In genomic region chr4:123565291-123565861, GRCm38 (mm10) we compare ENCODE assay signal across 10 mouse cellular contexts.
DNase-seq lines count a peak whose midpoint lies in the region; ATAC-seq and TF ChIP-seq lines count a peak whose summit lies in the region.
"Had no signal": no experiment of that assay in that cellular context is flagged by ENCODE, and none has a peak within 500 bp of the region (broad histone marks: within the 10 kb centered on the region; RNA-seq: fewer than 3 reads in every experiment).

No protein-coding gene starts in this region.

- TF ChIP-seq POLR2A in spleen, adult 2 months (IDR thresholded peaks at IDR 0.05; ENCODE audit: low read depth, low read length), result no peak

- no peaks in the 10 kb centered on the region for H3K27me3 ChIP-seq in spleen, adult 2 months (ENCODE audit: control insufficient read depth, insufficient read depth, low read length)
- no peaks in the 10 kb centered on the region for H3K27me3 ChIP-seq in liver, embryonic 11.5 days (replicated peaks; ENCODE audit: control insufficient read depth, insufficient read depth, low read length)

- peak; percentile 53; the same call in 1 of the 2 replicates for ATAC-seq in liver, embryonic 11.5 days (replicated peaks; ENCODE audit: low FRiP score)

- peaks cover 20% of the 10 kb centered on the region for H3K4me1 ChIP-seq in spleen, adult 2 months (ENCODE audit: control insufficient read depth, insufficient read depth, insufficient read length)
- peaks cover 33% of the 10 kb centered on the region for H3K4me1 ChIP-seq in liver, embryonic 11.5 days (replicated peaks; ENCODE audit: control insufficient read depth, insufficient read depth, low read length)

- no peaks in the 10 kb centered on the region for H3K36me3 ChIP-seq in spleen, adult 2 months (ENCODE audit: control insufficient read depth, insufficient read depth, low read length)
- no peaks in the 10 kb centered on the region for H3K36me3 ChIP-seq in liver, embryonic 11.5 days (ENCODE audit: control insufficient read depth, insufficient read depth, low read length)

- H3K4me3 ChIP-seq in spleen, adult 2 months (ENCODE audit: extremely low read depth, insufficient read depth, insufficient read length), result no peak overlapping the region
- H3K4me3 ChIP-seq in liver, embryonic 11.5 days (ENCODE audit: low read depth, low read length), result no peak overlapping the region

- WGBS in spleen, adult 2 months, result 71% methylated on average over 7 of the region's 7 CpGs
- 14% methylated on average over 7 of the region's 7 CpGs for WGBS in liver, embryonic 11.5 days

- peak overlapping the region; percentile 96 for H3K27ac ChIP-seq in spleen, adult 2 months (ENCODE audit: insufficient read depth, low read length)
- peak overlapping the region; percentile 28; the same call in 1 of the 2 replicates for H3K27ac ChIP-seq in liver, embryonic 11.5 days (ENCODE audit: low read depth, low read length)
- H3K27ac ChIP-seq: kidney, postnatal 0 days had no signal

- H3K9me3 ChIP-seq in liver, embryonic 11.5 days (ENCODE audit: control insufficient read depth, low read length), result no peaks in the 10 kb centered on the region

- peak overlapping the region; percentile 36 for H3K4me2 ChIP-seq in liver, embryonic 11.5 days

- no peak for TF ChIP-seq CTCF in spleen, adult 2 months (IDR thresholded peaks at IDR 0.05; ENCODE audit: extremely low read depth, insufficient read depth, insufficient read length, insufficient replicate concordance)

- DNase-seq in embryo, embryonic 10 days (ENCODE audit: low spot score), result peak; percentile 18
- DNase-seq in embryo, embryonic 10.5 days (ENCODE audit: low spot score), result no peak
- DNase-seq in spleen, adult 2 months (ENCODE audit: low read depth in 1 of 2, low spot score in 2 of 2), result no peak
- DNase-seq in spleen, postnatal 4 days (ENCODE audit: low spot score in 2 of 2), result no peak
- DNase-seq in liver, embryonic 11.5 days (ENCODE audit: low spot score), result no peak
- peak; percentile 42 for DNase-seq in thymus, postnatal 4 days
- no peak for DNase-seq in cerebellum, adult 9-10 months
- no peak for DNase-seq in ovary, postnatal 10 days (ENCODE audit: low spot score)
- DNase-seq: cerebellum, adult 11 months had no signal

- no peak overlapping the region for H3K9ac ChIP-seq in liver, embryonic 11.5 days (ENCODE audit: low read depth, low read length)

Comparison
In these comparisons a context has a peak if more than half of its experiments do, and no peak if none do; other contexts are left out.
1. DNase-seq: peak in embryo, embryonic 10 days (single experiment) and thymus, postnatal 4 days (single experiment); none in embryo, embryonic 10.5 days (single experiment), spleen, adult 2 months (0 of 2), spleen, postnatal 4 days (0 of 2), liver, embryonic 11.5 days (single experiment), cerebellum, adult 9-10 months (single experiment) and ovary, postnatal 10 days (single experiment).